Mouse (Mus musculus) MEL (cell line): ENCODE results near the gene Fkbp14. TPM values are rescaled to one million over a fixed set of nuclear protein-coding genes. Genes with fewer than 3 reads are reported as not detected.

Experiments
- DNase-seq: peaks from one replicate; pipeline ENCODE4 v3.0.0; 2011; ENCODE audit warnings: low read depth, low spot score
- H3K27ac ChIP-seq: 2 replicates; pipeline ENCODE4 v1.5.1; 2012; ENCODE audit warnings: low read depth, mild to moderate bottlenecking, control low read depth, low read length, moderate library complexity; ENCODE audit not compliant: control insufficient read depth
- H3K27me3 ChIP-seq, 2 experiments: fragments of 150-350 bp in 1 of 2; sonication (generic) in 1 of 2; 2 replicates each; pipeline ENCODE4 v1.6.1; 2012; ENCODE audit warnings: low read length in 2 of 2, mild to moderate bottlenecking in 2 of 2, improper control_type of control experiment in 1 of 2, moderate library complexity in 1 of 2; ENCODE audit not compliant: insufficient read depth in 2 of 2, control insufficient read depth in 1 of 2
- H3K36me3 ChIP-seq, 2 experiments: 2 replicates each; pipeline ENCODE4 v1.6.1; 2012 to 2014; ENCODE audit warnings: low read length in 2 of 2, improper control_type of control experiment in 1 of 2, inconsistent platforms in 1 of 2, mild to moderate bottlenecking in 1 of 2; ENCODE audit not compliant: insufficient read depth in 2 of 2, control insufficient read depth in 1 of 2
- H3K4me1 ChIP-seq, 2 experiments: fragments of 150-350 bp in 1 of 2; sonication (generic) in 1 of 2; 2 replicates each; pipeline ENCODE4 v1.6.1; 2012; ENCODE audit warnings: low read length in 2 of 2, improper control_type of control experiment in 1 of 2, mild to moderate bottlenecking in 1 of 2; ENCODE audit not compliant: insufficient read depth in 2 of 2, control insufficient read depth in 1 of 2
- H3K4me3 ChIP-seq, 2 experiments: fragments of 150-350 bp in 1 of 2; sonication (generic) in 1 of 2; 2 replicates each; pipeline ENCODE4 v1.5.1; 2012; ENCODE audit warnings: low read depth in 2 of 2, low read length in 2 of 2, mild to moderate bottlenecking in 2 of 2, moderate library complexity in 2 of 2, control low read depth in 1 of 2, improper control_type of control experiment in 1 of 2; ENCODE audit not compliant: control insufficient read depth in 1 of 2, insufficient read depth in 1 of 2
- H3K79me2 ChIP-seq: 2 replicates; pipeline ENCODE4 v1.6.1; 2012; ENCODE audit warnings: mild to moderate bottlenecking, low read length, moderate library complexity; ENCODE audit not compliant: control insufficient read depth, poor library complexity, insufficient read depth
- H3K9ac ChIP-seq: 2 replicates; pipeline ENCODE4 v1.6.1; 2012; ENCODE audit warnings: low read depth, mild to moderate bottlenecking, control low read depth, low read length, moderate library complexity; ENCODE audit not compliant: control insufficient read depth, poor library complexity, severe bottlenecking
- H3K9me3 ChIP-seq: fragments of 150-350 bp; sonication (generic); replicated peaks from 2 replicates; pipeline ENCODE4 v1.6.1; 2012; ENCODE audit warnings: mild to moderate bottlenecking, low read length, improper control_type of control experiment, moderate library complexity; ENCODE audit not compliant: insufficient read depth
- BHLHE40 ChIP-seq: IDR thresholded peaks from 2 replicates; pipeline ENCODE4 v1.6.1; 2012; ENCODE audit warnings: low read depth, mild to moderate bottlenecking, inconsistent platforms, low read length, improper control_type of control experiment, borderline replicate concordance
- CHD2 ChIP-seq: IDR thresholded peaks from 2 replicates; pipeline ENCODE4 v1.6.1; 2011; ENCODE audit warnings: low read length, improper control_type of control experiment
- CTCF ChIP-seq, 3 experiments: IDR thresholded peaks in 2 of 3; conservative IDR thresholded peaks in 1 of 3; 2 replicates each; pipeline ENCODE4 v1.5.1; 2011 to 2012; ENCODE audit warnings: low read length in 3 of 3, low read depth in 2 of 3, mild to moderate bottlenecking in 2 of 3, improper control_type of control experiment in 1 of 3, inconsistent platforms in 1 of 3, mixed read lengths in 1 of 3, moderate library complexity in 1 of 3; ENCODE audit not compliant: control insufficient read depth in 1 of 3, insufficient read depth in 1 of 3, poor library complexity in 1 of 3, severe bottlenecking in 1 of 3
- ELF1 ChIP-seq: IDR thresholded peaks from 2 replicates; pipeline ENCODE4 v1.6.1; 2014; ENCODE audit warnings: low read depth, mild to moderate bottlenecking, inconsistent platforms, low read length, improper control_type of control experiment, moderate library complexity
- EP300 ChIP-seq, 2 experiments: IDR thresholded peaks; 2 replicates each; pipeline ENCODE4 v1.6.1; 2011; ENCODE audit warnings: improper control_type of control experiment in 2 of 2, low read length in 2 of 2, low read depth in 1 of 2, mild to moderate bottlenecking in 1 of 2
- ETS1 ChIP-seq: IDR thresholded peaks from 2 replicates; pipeline ENCODE4 v1.6.1; 2012; ENCODE audit warnings: low read depth, mild to moderate bottlenecking, inconsistent platforms, low read length, improper control_type of control experiment, moderate library complexity
- GABPA ChIP-seq: IDR thresholded peaks from 2 replicates; pipeline ENCODE4 v1.6.1; 2012; ENCODE audit warnings: low read depth, mild to moderate bottlenecking, inconsistent platforms, low read length, improper control_type of control experiment, moderate library complexity
- GATA1 ChIP-seq: IDR thresholded peaks from 2 replicates; pipeline ENCODE4 v1.6.1; 2011; ENCODE audit warnings: low read depth, low read length, improper control_type of control experiment
- HCFC1 ChIP-seq: IDR thresholded peaks from 2 replicates; pipeline ENCODE4 v1.6.1; 2012; ENCODE audit warnings: low read depth, mild to moderate bottlenecking, inconsistent platforms, low read length, improper control_type of control experiment, moderate library complexity
- JUND ChIP-seq: IDR thresholded peaks from 2 replicates; pipeline ENCODE4 v1.6.1; 2011; ENCODE audit warnings: low read depth, mild to moderate bottlenecking, improper control_type of control experiment, low read length
- KAT2A ChIP-seq: conservative IDR thresholded peaks from 2 replicates; pipeline ENCODE4 v1.6.1; 2012; ENCODE audit warnings: low read depth, low read length, improper control_type of control experiment, inconsistent platforms
- MAFK ChIP-seq: IDR thresholded peaks from 2 replicates; pipeline ENCODE4 v1.6.1; 2011; ENCODE audit warnings: low read depth, mild to moderate bottlenecking, low read length, improper control_type of control experiment, borderline replicate concordance
- MAX ChIP-seq: IDR thresholded peaks from 2 replicates; pipeline ENCODE4 v1.6.1; 2011; ENCODE audit warnings: low read length, improper control_type of control experiment
- MAZ ChIP-seq: IDR thresholded peaks from 2 replicates; pipeline ENCODE4 v1.6.1; 2012; ENCODE audit warnings: low read depth, mild to moderate bottlenecking, inconsistent platforms, low read length, improper control_type of control experiment
- MEF2A ChIP-seq: IDR thresholded peaks from 2 replicates; pipeline ENCODE4 v1.6.1; 2014; ENCODE audit warnings: low read depth, mild to moderate bottlenecking, inconsistent platforms, low read length, improper control_type of control experiment; ENCODE audit not compliant: poor library complexity, insufficient replicate concordance, severe bottlenecking; ENCODE audit errors: extremely low read depth
- MXI1 ChIP-seq: IDR thresholded peaks from 2 replicates; pipeline ENCODE4 v1.6.1; 2011; ENCODE audit warnings: mild to moderate bottlenecking, low read depth, low read length, improper control_type of control experiment
- MYB ChIP-seq: IDR thresholded peaks from 2 replicates; pipeline ENCODE4 v1.6.1; 2011; ENCODE audit warnings: mild to moderate bottlenecking, low read depth, low read length, improper control_type of control experiment
- MYC ChIP-seq: IDR thresholded peaks from 2 replicates; pipeline ENCODE4 v1.6.1; 2011; ENCODE audit warnings: low read depth, mild to moderate bottlenecking, low read length, improper control_type of control experiment, moderate library complexity
- NELFE ChIP-seq: IDR thresholded peaks from 2 replicates; pipeline ENCODE4 v1.6.1; 2011; ENCODE audit warnings: low read depth, low read length, improper control_type of control experiment
- POLR2A ChIP-seq, 2 experiments: IDR thresholded peaks; 2 replicates each; pipeline ENCODE4 v1.6.1; 2011 to 2012; ENCODE audit warnings: low read length in 2 of 2, mild to moderate bottlenecking in 2 of 2, control low read depth in 1 of 2, improper control_type of control experiment in 1 of 2, low read depth in 1 of 2, moderate library complexity in 1 of 2; ENCODE audit not compliant: control insufficient read depth in 1 of 2, insufficient read depth in 1 of 2, poor library complexity in 1 of 2
- POLR2AphosphoS2 ChIP-seq: IDR thresholded peaks from 2 replicates; pipeline ENCODE4 v1.6.1; 2011; ENCODE audit warnings: low read length, improper control_type of control experiment
- POLR2AphosphoS5 ChIP-seq: IDR thresholded peaks from 2 replicates; pipeline ENCODE4 v1.6.1; 2012; ENCODE audit warnings: low read depth, borderline replicate concordance, mild to moderate bottlenecking, inconsistent platforms, low read length, moderate library complexity, mixed read lengths
- RAD21 ChIP-seq: IDR thresholded peaks from 2 replicates; pipeline ENCODE4 v1.6.1; 2011; ENCODE audit warnings: mild to moderate bottlenecking, low read depth, low read length, improper control_type of control experiment
- RCOR1 ChIP-seq: IDR thresholded peaks from 2 replicates; pipeline ENCODE4 v1.6.1; 2012; ENCODE audit warnings: low read depth, mild to moderate bottlenecking, inconsistent platforms, low read length, improper control_type of control experiment
- SIN3A ChIP-seq: IDR thresholded peaks from 2 replicates; pipeline ENCODE4 v1.6.1; 2012; ENCODE audit warnings: low read length, improper control_type of control experiment, inconsistent platforms
- SMC3 ChIP-seq: IDR thresholded peaks from 2 replicates; pipeline ENCODE4 v1.6.1; 2011; ENCODE audit warnings: low read depth, low read length, improper control_type of control experiment
- TAL1 ChIP-seq: IDR thresholded peaks from 2 replicates; pipeline ENCODE4 v1.6.1; 2012; ENCODE audit warnings: mild to moderate bottlenecking, inconsistent platforms, low read length, moderate library complexity, mixed read lengths
- TBP ChIP-seq: IDR thresholded peaks from 2 replicates; pipeline ENCODE4 v1.8.0; 2011; ENCODE audit warnings: low read depth, low read length, improper control_type of control experiment
- TCF12 ChIP-seq: IDR thresholded peaks from 2 replicates; pipeline ENCODE4 v1.6.1; 2014; ENCODE audit warnings: low read depth, mild to moderate bottlenecking, inconsistent platforms, low read length, improper control_type of control experiment, moderate library complexity
- UBTF ChIP-seq: IDR thresholded peaks from 2 replicates; pipeline ENCODE4 v1.6.1; 2012; ENCODE audit warnings: low read depth, mild to moderate bottlenecking, inconsistent platforms, low read length, improper control_type of control experiment, moderate library complexity, borderline replicate concordance; ENCODE audit not compliant: insufficient read depth
- USF1 ChIP-seq: IDR thresholded peaks from 2 replicates; pipeline ENCODE4 v1.6.1; 2014; ENCODE audit warnings: low read depth, mild to moderate bottlenecking, inconsistent platforms, low read length, improper control_type of control experiment, moderate library complexity
- USF2 ChIP-seq, 2 experiments: IDR thresholded peaks; 2 replicates each; pipeline ENCODE4 v1.6.1; 2011 to 2012; ENCODE audit warnings: improper control_type of control experiment in 2 of 2, low read length in 2 of 2, borderline replicate concordance in 1 of 2, inconsistent platforms in 1 of 2, low read depth in 1 of 2, mild to moderate bottlenecking in 1 of 2; ENCODE audit not compliant: insufficient read depth in 1 of 2
- ZC3H11A ChIP-seq: IDR thresholded peaks from 2 replicates; pipeline ENCODE4 v1.6.1; 2012; ENCODE audit warnings: low read depth, mild to moderate bottlenecking, inconsistent platforms, low read length, improper control_type of control experiment
- ZKSCAN1 ChIP-seq: IDR thresholded peaks from 2 replicates; pipeline ENCODE4 v1.6.1; 2012; ENCODE audit warnings: low read depth, mild to moderate bottlenecking, inconsistent platforms, low read length, improper control_type of control experiment, moderate library complexity
- ZMIZ1 ChIP-seq: IDR thresholded peaks from 2 replicates; pipeline ENCODE4 v1.6.1; 2012; ENCODE audit warnings: low read depth, mild to moderate bottlenecking, inconsistent platforms, low read length, improper control_type of control experiment, moderate library complexity
- ZNF384 ChIP-seq: IDR thresholded peaks from 2 replicates; pipeline ENCODE4 v1.6.1; 2012; ENCODE audit warnings: low read depth, mild to moderate bottlenecking, inconsistent platforms, low read length, improper control_type of control experiment
- polyA plus RNA-seq, 2 experiments: library from polyadenylated mRNA; stranded (reverse) in 1 of 2; unstranded in 1 of 2; fragments of >175 nt in 1 of 2; fragments of >200 nt in 1 of 2; gene quantifications; 2 replicates each; pipeline versions ENCODE4 v1.2.1 to v1.2.4; 2012; ENCODE audit warnings: low replicate concordance in 2 of 2, low read depth in 1 of 2; ENCODE audit not compliant: insufficient read length in 2 of 2, insufficient read depth in 1 of 2, missing spikeins in 1 of 2
- total RNA-seq: library from RNA; depleted of rRNA; stranded (reverse); fragments of 300-350 nt; gene quantifications from 2 replicates; pipeline ENCODE4 v1.2.3, GENCODE M21; 2012

The Fkbp14 gene
- total and polyA plus RNA-seq, 3 experiments, result 1.5 to 1.8 TPM; not detected in 1

- peak; percentile 94 for DNase-seq
- H3K4me3 ChIP-seq, result peak overlapping the region; percentile 74 to 87
- peak overlapping the region; percentile 70 for H3K9ac ChIP-seq
- H3K36me3 ChIP-seq, result peaks cover 0 to 6% of the 10 kb centered on the region in 2 experiments; a peak in 2 of 4 replicates
- peaks cover 6% of the 10 kb centered on the region; the same call in 1 of the 2 replicates for H3K79me2 ChIP-seq
- peaks cover 0 to 8% of the 10 kb centered on the region in 2 experiments; a peak in 2 of 4 replicates for H3K4me1 ChIP-seq
- no peaks in the 10 kb centered on the region for H3K27me3 ChIP-seq
- H3K27ac ChIP-seq, result peak overlapping the region; percentile 10
- H3K9me3 ChIP-seq, result no peaks in the 10 kb centered on the region
- TF ChIP-seq CTCF (IDR thresholded peaks at IDR 0.05 in 2 of 3, conservative IDR thresholded peaks at IDR 0.05 in 1 of 3; ENCODE audit: control insufficient read depth in 1 of 3, insufficient read depth in 1 of 3, low read depth in 2 of 3, low read length in 3 of 3, poor library complexity in 1 of 3, severe bottlenecking in 1 of 3) (no peak), ZNF384 (no peak; the same call in 1 of the 2 replicates), MAZ (no peak; the same call in 1 of the 2 replicates), ELF1 (no peak), POLR2A (IDR thresholded peaks at IDR 0.05; ENCODE audit: control insufficient read depth in 1 of 2, insufficient read depth in 1 of 2, low read depth in 1 of 2, low read length in 2 of 2, poor library complexity in 1 of 2) (peak in 1 of 2 experiments; percentile 24; a peak in 1 of 4 replicates), SIN3A (no peak; the same call in 1 of the 2 replicates), MXI1 (peak; percentile 33; the same call in 1 of the 2 replicates), RCOR1 (no peak), MEF2A (no peak), HCFC1 (peak; percentile 55; the same call in 1 of the 2 replicates), ZKSCAN1 (no peak), RAD21 (no peak), EP300 (IDR thresholded peaks at IDR 0.05; ENCODE audit: low read depth in 1 of 2, low read length in 2 of 2) (no peak), ETS1 (no peak), GABPA (no peak), ZC3H11A (no peak), TAL1 (no peak), NELFE (peak; percentile 14; the same call in 1 of the 2 replicates), CHD2 (peak; percentile 68), GATA1 (no peak), MAFK (no peak), POLR2AphosphoS5 (no peak), KAT2A (no peak), BHLHE40 (no peak), JUND (no peak), MYB (no peak), POLR2AphosphoS2 (no peak), MYC (no peak), MAX (no peak), UBTF (no peak), USF2 (IDR thresholded peaks at IDR 0.05; ENCODE audit: borderline replicate concordance in 1 of 2, insufficient read depth in 1 of 2, low read depth in 1 of 2, low read length in 2 of 2) (no peak), TCF12 (0 out of 2 replicates have a peak, but pooled peaks have one; percentile 8), ZMIZ1 (no peak), SMC3 (no peak), USF1 (no peak), TBP (peak; percentile 73)
Measured at GRCm38 (mm10) chr6:54592938-54593535, 4.1 kb downstream of the Fkbp14 start.
